Mouse (Mus musculus): Measurements from ENCODE around the gene Wipf1.

DNA sequence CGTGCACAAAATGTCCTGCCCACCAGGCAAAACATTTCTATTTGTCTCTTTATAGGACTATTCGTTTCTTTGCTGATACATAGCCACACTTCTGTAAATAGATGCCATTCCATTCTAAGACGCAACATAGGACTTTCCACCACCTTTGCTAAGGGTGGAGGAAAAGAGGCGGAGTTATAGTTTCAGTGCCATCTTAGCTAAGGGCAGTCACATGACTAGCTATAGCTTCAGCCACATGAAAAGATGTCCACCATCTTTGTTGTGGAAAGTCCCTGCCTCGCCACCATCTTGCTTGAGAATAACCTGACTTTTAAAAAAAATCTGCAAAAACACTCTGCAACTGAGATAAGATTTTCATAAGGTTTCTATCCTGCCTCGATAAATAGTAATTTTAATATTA lies 15.4 kb downstream of the Wipf1 start:
- TF ChIP-seq CTCF (IDR thresholded peaks at IDR 0.05; ENCODE audit: low read depth, low read length) = no peak
- no peak for TF ChIP-seq EP300 (IDR thresholded peaks at IDR 0.05; ENCODE audit: insufficient read depth, low read depth, low read length)
